Mouse (Mus musculus) forebrain, embryonic 14.5 days (tissue): Measurements from ENCODE around the gene Zeb2. TPM values are rescaled to one million over a fixed set of nuclear protein-coding genes. Genes with fewer than 3 reads are reported as not detected.
"Not testable (repeated sequence)": the region's sequence is repeated elsewhere in the genome, so short reads cannot be mapped to it uniquely, and the experiment has no call there.

ENCODE experiments used
- ATAC-seq: fragments of 200-750 bp; cut with Nextera tagmentation; 2 replicates; pipeline ENCODE4 v1.8.0; 2017; ENCODE audit warnings: mild to moderate bottlenecking, moderate library complexity
- DNase-seq: peaks from one replicate; pipeline ENCODE4 v3.0.0-alpha.2; 2015; ENCODE audit warnings: low spot score
- H3K27ac ChIP-seq: fragments of 300-500 bp; sonication (generic); 2 replicates; pipeline ENCODE4 v1.5.1; 2014; ENCODE audit warnings: low read depth, mild to moderate bottlenecking, control low read depth, low read length, moderate library complexity
- H3K27me3 ChIP-seq: fragments of 300-500 bp; sonication (generic); replicated peaks from 2 replicates; pipeline ENCODE4 v1.6.1; 2014; ENCODE audit warnings: low read length, control low read depth, mixed read lengths; ENCODE audit not compliant: control insufficient read depth, insufficient read depth
- H3K36me3 ChIP-seq: fragments of 300-500 bp; sonication (generic); 2 replicates; pipeline ENCODE4 v1.6.1; 2014; ENCODE audit warnings: low read length, control low read depth; ENCODE audit not compliant: control insufficient read depth, insufficient read depth
- H3K4me1 ChIP-seq: fragments of 300-500 bp; sonication (generic); 2 replicates; pipeline ENCODE4 v1.6.1; 2014; ENCODE audit warnings: antibody characterized with exemption, low read length, control low read depth; ENCODE audit not compliant: control insufficient read depth, insufficient read depth
- H3K4me2 ChIP-seq: fragments of 300-500 bp; sonication (generic); 2 replicates; pipeline ENCODE4 v1.6.1; 2014; ENCODE audit warnings: mild to moderate bottlenecking, control low read depth, low read length
- H3K4me3 ChIP-seq: fragments of 300-500 bp; sonication (generic); 2 replicates; pipeline ENCODE4 v1.5.1; 2014; ENCODE audit warnings: low read depth, low read length, control low read depth
- H3K9ac ChIP-seq: fragments of 300-500 bp; sonication (generic); 2 replicates; pipeline ENCODE4 v1.6.1; 2014; ENCODE audit warnings: mild to moderate bottlenecking, low read length, control low read depth, moderate library complexity
- H3K9me3 ChIP-seq: fragments of 300-500 bp; sonication (generic); replicated peaks from 2 replicates; pipeline ENCODE4 v1.6.1; 2016; ENCODE audit warnings: low read length, control low read depth, mixed read lengths; ENCODE audit not compliant: control insufficient read depth
- WGBS: fragments of 180-500 bp; shearing (Covaris S2); extraction: QIAGEN DNeasy Blood & Tissue Kit; methylation state at CpG from one replicate; pipeline ENCODE4 v1.1.7; 2014; 5-methylcytosine and 5-hydroxymethylcytosine counted together
- polyA plus RNA-seq: library from polyadenylated mRNA; unstranded; fragments of >200 nt; fragmentation: Nextera tagmentation; extraction: Ambion mirVana; gene quantifications from 2 replicates; pipeline ENCODE4 v1.2.1, GENCODE M21; 2014

Gene Zeb2
- polyA plus RNA-seq, 1 experiment from 2014 or later, result 70.6 TPM

- Histone ChIP-seq H3K4me2 (peak overlapping the region; percentile 87), H3K27ac (peak overlapping the region; percentile 86; the same call in 1 of the 2 replicates), H3K36me3 (no peaks in the 10 kb centered on the region), H3K4me1 (peaks cover 17% of the 10 kb centered on the region), H3K9me3 (no peaks in the 10 kb centered on the region), H3K27me3 (no peaks in the 10 kb centered on the region), H3K9ac (peak overlapping the region; percentile 81), H3K4me3 (peak overlapping the region; percentile 58)
- 5% methylated on average over 6 of the region's 6 CpGs for WGBS
- no peak for ATAC-seq
- no peak for DNase-seq
Measured at GRCm38 (mm10) chr2:45115211-45115610, 2.0 kb downstream of the Zeb2 start.

DNA sequence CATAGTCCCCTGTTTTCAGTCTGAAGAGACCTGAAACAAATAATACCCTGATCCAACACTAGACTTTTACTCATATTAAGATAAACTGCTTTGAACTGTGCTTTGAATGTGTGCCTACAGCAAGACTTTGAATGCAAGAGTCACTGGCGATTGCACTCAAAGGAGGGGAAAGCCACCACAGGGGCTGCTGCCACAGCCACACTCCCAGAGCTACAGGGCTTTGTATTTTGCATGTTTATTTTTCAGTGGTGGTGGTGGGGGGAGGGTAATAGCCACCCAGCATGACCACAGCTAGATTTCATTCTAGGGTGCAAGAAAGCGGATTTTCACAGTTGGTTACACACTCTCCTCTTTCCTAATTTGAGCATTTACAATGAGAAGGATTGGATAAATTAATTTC, 2.6 kb downstream of the Zeb2 start:
- H3K4me3 ChIP-seq, result no peak overlapping the region
- peak overlapping the region; percentile 45; the same call in 1 of the 2 replicates for H3K9ac ChIP-seq
- peak overlapping the region; percentile 52 for H3K27ac ChIP-seq
- H3K4me2 ChIP-seq, result peak overlapping the region; percentile 87
- DNase-seq, result no peak
- no peaks in the 10 kb centered on the region for H3K36me3 ChIP-seq
- H3K4me1 ChIP-seq, result peaks cover 17% of the 10 kb centered on the region
- no peak for ATAC-seq
- H3K27me3 ChIP-seq, result no peaks in the 10 kb centered on the region
- no peaks in the 10 kb centered on the region for H3K9me3 ChIP-seq
- 20% methylated on average over 2 of the region's 2 CpGs for WGBS

GRCm38 (mm10) chr2:45113912-45114311, 3.3 kb downstream of the Zeb2 start:
- WGBS, result 32% methylated on average over 3 of the region's 3 CpGs
- Histone ChIP-seq H3K36me3 (no peaks in the 10 kb centered on the region), H3K4me3 (0 out of 2 replicates have a peak overlapping the region, but pooled peaks have one; percentile 89), H3K9me3 (no peaks in the 10 kb centered on the region), H3K9ac (no peak overlapping the region), H3K27ac (peak overlapping the region; percentile 52; the same call in 1 of the 2 replicates), H3K4me1 (peaks cover 17% of the 10 kb centered on the region), H3K27me3 (no peaks in the 10 kb centered on the region), H3K4me2 (peak overlapping the region; percentile 87)
- ATAC-seq, result no peak
- DNase-seq, result no peak

GRCm38 (mm10) chr2:45112891-45113683, 4.1 kb downstream of the Zeb2 start:
- Histone ChIP-seq H3K27me3 (no peaks in the 10 kb centered on the region), H3K9ac (peak overlapping the region; percentile 100), H3K27ac (peak overlapping the region; percentile 90), H3K4me2 (peak overlapping the region; percentile 87), H3K36me3 (no peaks in the 10 kb centered on the region), H3K4me1 (peaks cover 17% of the 10 kb centered on the region), H3K9me3 (no peaks in the 10 kb centered on the region), H3K4me3 (peak overlapping the region; percentile 89)
- WGBS, result under 1% methylated on average over 23 of the region's 25 CpGs
- DNase-seq (peak; percentile 93), ATAC-seq (peak; percentile 14)

DNA sequence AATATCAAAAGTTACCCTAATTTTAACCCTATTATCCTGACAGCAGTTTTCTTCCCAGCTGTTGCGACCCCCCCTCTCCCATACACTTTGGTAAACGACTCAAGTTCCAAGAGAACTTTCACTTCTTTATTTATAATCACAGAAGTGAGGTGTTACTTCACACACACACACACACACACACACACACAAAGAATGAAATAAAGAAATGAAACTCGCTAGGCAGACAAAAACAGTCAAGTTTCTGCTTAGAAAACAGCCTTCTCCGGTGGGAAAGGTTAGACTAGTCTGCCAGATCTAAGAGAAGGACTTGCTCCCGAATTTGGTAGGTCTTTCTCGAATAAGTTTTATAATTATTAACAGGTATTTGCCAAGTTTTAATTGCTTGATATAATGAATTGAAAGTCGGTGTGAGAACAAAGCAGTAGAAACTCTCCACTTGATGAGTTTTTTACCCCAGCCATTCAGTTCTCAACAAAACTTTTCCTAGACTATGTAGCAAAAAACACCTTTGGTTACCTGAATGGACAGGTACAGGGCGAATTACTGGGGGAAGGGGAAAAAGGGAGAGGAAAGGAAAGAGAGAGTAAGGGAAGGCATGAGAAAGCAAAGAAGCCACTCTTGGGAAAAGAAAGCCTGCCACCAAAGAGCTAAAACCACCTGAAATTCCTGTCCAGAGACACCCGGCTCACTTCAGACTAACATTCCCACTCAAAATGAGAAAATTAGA, 5.0 kb downstream of the Zeb2 start:
- Histone ChIP-seq H3K36me3 (no peaks in the 10 kb centered on the region), H3K4me1 (peaks cover 22% of the 10 kb centered on the region), H3K4me3 (peak overlapping the region; percentile 89), H3K4me2 (peak overlapping the region; percentile 87), H3K9me3 (no peaks in the 10 kb centered on the region), H3K27ac (peak overlapping the region; percentile 99), H3K9ac (peak overlapping the region; percentile 100), H3K27me3 (no peaks in the 10 kb centered on the region)
- DNase-seq (no peak), ATAC-seq (no peak)
- 3% methylated on average over 9 of the region's 9 CpGs for WGBS

DNA sequence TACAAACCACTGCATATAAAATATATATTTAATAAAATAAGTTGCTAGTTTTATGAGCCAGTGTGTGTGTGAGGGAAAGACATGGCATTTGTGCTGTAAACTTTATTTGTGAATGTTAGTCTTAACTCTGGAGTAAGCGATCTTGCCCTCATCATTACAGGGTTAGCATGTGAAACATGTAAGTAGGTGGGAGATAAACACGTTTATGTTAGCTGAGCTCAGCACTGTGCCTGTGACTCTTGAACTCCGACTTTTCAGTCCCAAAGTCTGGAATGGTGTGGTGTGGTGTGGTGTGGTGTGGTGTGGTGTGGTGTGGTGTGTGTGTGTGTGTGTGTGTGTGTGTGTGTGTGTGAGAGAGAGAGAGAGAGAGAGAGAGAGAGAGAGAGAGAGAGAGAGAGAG, 5.6 kb downstream of the Zeb2 start:
- WGBS, result 10% methylated on average over 3 of the region's 3 CpGs
- not testable (repeated sequence) for DNase-seq, H3K9me3 ChIP-seq, H3K27me3 ChIP-seq, H3K36me3 ChIP-seq, ATAC-seq
- Histone ChIP-seq H3K9ac (peak overlapping the region; percentile 100), H3K4me3 (peak overlapping the region; percentile 89), H3K4me2 (peak overlapping the region; percentile 87), H3K27ac (peak overlapping the region; percentile 99), H3K4me1 (peaks cover 24% of the 10 kb centered on the region)

GRCm38 (mm10) chr2:45110757-45111411, 6.3 kb downstream of the Zeb2 start:
- ATAC-seq, result peak; percentile 21
- WGBS, result under 1% methylated on average over 20 of the region's 20 CpGs
- peaks cover 31% of the 10 kb centered on the region for H3K4me1 ChIP-seq

GRCm38 (mm10) chr2:45109951-45110756, 7.0 kb downstream of the Zeb2 start:
- Histone ChIP-seq H3K4me2 (peak overlapping the region; percentile 87), H3K9me3 (no peaks in the 10 kb centered on the region), H3K27me3 (no peaks in the 10 kb centered on the region), H3K27ac (peak overlapping the region; percentile 99), H3K4me1 (peaks cover 34% of the 10 kb centered on the region), H3K36me3 (peaks cover 7% of the 10 kb centered on the region; the same call in 1 of the 2 replicates), H3K9ac (peak overlapping the region; percentile 100), H3K4me3 (peak overlapping the region; percentile 89)
- under 1% methylated on average over 54 of the region's 54 CpGs for WGBS
- peak; percentile 73 for DNase-seq
- ATAC-seq, result peak; percentile 32

More at GRCm38 (mm10) chr2:45110757-45111411, 6.3 kb downstream of the Zeb2 start:
- Histone ChIP-seq H3K9me3 (no peaks in the 10 kb centered on the region), H3K27ac (peak overlapping the region; percentile 99), H3K4me3 (peak overlapping the region; percentile 89), H3K36me3 (0 out of 2 replicates have a peak, but pooled peaks cover under 1% of the 10 kb centered on the region), H3K27me3 (no peaks in the 10 kb centered on the region), H3K4me2 (peak overlapping the region; percentile 87), H3K9ac (peak overlapping the region; percentile 100)
- DNase-seq, result peak; percentile 84
